Mouse (Mus musculus) heart, embryonic 10.5 days (tissue): ENCODE measurements around the gene Vps8. TPM values are rescaled to one million over a fixed set of nuclear protein-coding genes. Genes with fewer than 3 reads are reported as not detected.
A peak's percentile ranks its signal among the peaks of the same experiment; 100 is the strongest.

Experiments used
- DNase-seq: peaks from one replicate; pipeline ENCODE4 v3.0.0-alpha.2; 2017; ENCODE audit warnings: low spot score
- H3K27ac ChIP-seq: fragments of 300-500 bp; sonication (generic); 2 replicates; pipeline ENCODE4 v1.5.1; 2016; ENCODE audit warnings: mild to moderate bottlenecking
- H3K27me3 ChIP-seq: fragments of 300-500 bp; sonication (generic); 2 replicates; pipeline ENCODE4 v1.6.1; 2016; ENCODE audit warnings: mild to moderate bottlenecking; ENCODE audit not compliant: poor library complexity, insufficient read depth, severe bottlenecking
- H3K36me3 ChIP-seq: fragments of 300-500 bp; sonication (generic); 2 replicates; pipeline ENCODE4 v1.6.1; 2016; ENCODE audit warnings: mild to moderate bottlenecking, moderate library complexity
- H3K4me1 ChIP-seq: fragments of 300-500 bp; sonication (generic); 2 replicates; pipeline ENCODE4 v1.6.1; 2016; ENCODE audit warnings: mild to moderate bottlenecking
- H3K4me3 ChIP-seq: fragments of 300-500 bp; sonication (generic); 2 replicates; pipeline ENCODE4 v1.5.1; 2016; ENCODE audit warnings: mild to moderate bottlenecking, moderate library complexity
- H3K9me3 ChIP-seq: fragments of 300-500 bp; sonication (generic); 2 replicates; pipeline ENCODE4 v1.6.1; 2016; ENCODE audit warnings: mild to moderate bottlenecking, moderate library complexity
- WGBS: fragments of 180-500 bp; shearing (Covaris S2); methylation state at CpG from one replicate; pipeline ENCODE4 v1.1.7; 2016; 5-methylcytosine and 5-hydroxymethylcytosine counted together
- polyA plus RNA-seq: library from polyadenylated mRNA; unstranded; fragments of >200 nt; fragmentation: Nextera tagmentation; extraction: Ambion mirVana; gene quantifications from 2 replicates; pipeline ENCODE4 v1.2.1, GENCODE M21; 2016

Vps8 gene
- polyA plus RNA-seq, 1 experiment from 2014 or later: 20.6 TPM

- Histone ChIP-seq H3K27me3 (no peaks in the 10 kb centered on the region), H3K36me3 (no peaks in the 10 kb centered on the region), H3K4me3 (no peak overlapping the region), H3K9me3 (no peaks in the 10 kb centered on the region), H3K4me1 (0 out of 2 replicates have a peak, but pooled peaks cover 3% of the 10 kb centered on the region), H3K27ac (no peak overlapping the region)
- peak; percentile 89 for DNase-seq
- 19% methylated on average over 8 of the region's 8 CpGs for WGBS
These were observed 10.3 kb upstream of the Vps8 start for GRCm38 (mm10) chr16:21412593-21413047.

GRCm38 (mm10) chr16:21413819-21414218 lies 9.1 kb upstream of the Vps8 start:
- Histone ChIP-seq H3K4me1 (0 out of 2 replicates have a peak, but pooled peaks cover 3% of the 10 kb centered on the region), H3K27me3 (no peaks in the 10 kb centered on the region), H3K4me3 (no peak overlapping the region), H3K36me3 (no peaks in the 10 kb centered on the region), H3K27ac (no peak overlapping the region), H3K9me3 (no peaks in the 10 kb centered on the region)
- no peak for DNase-seq
- 67% methylated on average over 3 of the region's 3 CpGs for WGBS

- 90% methylated on average over 8 of the region's 8 CpGs for WGBS
- H3K27me3 ChIP-seq: no peaks in the 10 kb centered on the region
- H3K4me1 ChIP-seq: 0 out of 2 replicates have a peak, but pooled peaks cover 3% of the 10 kb centered on the region
- no peak overlapping the region for H3K27ac ChIP-seq
- no peaks in the 10 kb centered on the region for H3K36me3 ChIP-seq
- no peak for DNase-seq
- no peak overlapping the region for H3K4me3 ChIP-seq
- H3K9me3 ChIP-seq: no peaks in the 10 kb centered on the region
These were observed 7.8 kb upstream of the Vps8 start for GRCm38 (mm10) chr16:21415128-21415527.

- H3K4me3 ChIP-seq: no peak overlapping the region
- DNase-seq: no peak
- H3K27me3 ChIP-seq: no peaks in the 10 kb centered on the region
- no peaks in the 10 kb centered on the region for H3K36me3 ChIP-seq
- H3K27ac ChIP-seq: no peak overlapping the region
- no peaks in the 10 kb centered on the region for H3K9me3 ChIP-seq
- WGBS: 57% methylated on average over 5 of the region's 5 CpGs
- H3K4me1 ChIP-seq: peaks cover 14% of the 10 kb centered on the region; the same call in 1 of the 2 replicates
These were observed 4.9 kb upstream of the Vps8 start for GRCm38 (mm10) chr16:21418012-21418411.

- Histone ChIP-seq H3K9me3 (no peaks in the 10 kb centered on the region), H3K4me3 (peak overlapping the region; percentile 94), H3K27me3 (no peaks in the 10 kb centered on the region), H3K36me3 (no peaks in the 10 kb centered on the region), H3K27ac (peak overlapping the region; percentile 97), H3K4me1 (peaks cover 11% of the 10 kb centered on the region; the same call in 1 of the 2 replicates)
- no peak for DNase-seq
- WGBS: 3% methylated on average over 10 of the region's 10 CpGs
These were observed 610 bp downstream of the Vps8 start for GRCm38 (mm10) chr16:21423546-21423910.

GRCm38 (mm10) chr16:21428131-21428530 lies 5.2 kb downstream of the Vps8 start:
- Histone ChIP-seq H3K27me3 (no peaks in the 10 kb centered on the region), H3K9me3 (no peaks in the 10 kb centered on the region), H3K4me1 (no peaks in the 10 kb centered on the region; the same call in 1 of the 2 replicates), H3K4me3 (no peak overlapping the region), H3K36me3 (peaks cover 8% of the 10 kb centered on the region; the same call in 1 of the 2 replicates), H3K27ac (no peak overlapping the region)
- WGBS: 79% methylated on average over 5 of the region's 5 CpGs
- no peak for DNase-seq

- H3K4me1 ChIP-seq: no peaks in the 10 kb centered on the region
- no peak for DNase-seq
- WGBS: 93% methylated on average over 2 of the region's 2 CpGs
- H3K4me3 ChIP-seq: no peak overlapping the region
- no peaks in the 10 kb centered on the region for H3K9me3 ChIP-seq
- no peak overlapping the region for H3K27ac ChIP-seq
- peaks cover 10% of the 10 kb centered on the region; the same call in 1 of the 2 replicates for H3K36me3 ChIP-seq
- no peaks in the 10 kb centered on the region for H3K27me3 ChIP-seq
These were observed 7.6 kb downstream of the Vps8 start for GRCm38 (mm10) chr16:21430377-21431060.

GRCm38 (mm10) chr16:21431614-21432013 lies 8.7 kb downstream of the Vps8 start:
- H3K27me3 ChIP-seq: no peaks in the 10 kb centered on the region
- H3K36me3 ChIP-seq: peaks cover 13% of the 10 kb centered on the region; the same call in 1 of the 2 replicates
- H3K9me3 ChIP-seq: no peaks in the 10 kb centered on the region
- no peak overlapping the region for H3K27ac ChIP-seq
- no peak overlapping the region for H3K4me3 ChIP-seq
- no peaks in the 10 kb centered on the region for H3K4me1 ChIP-seq
- WGBS: 80% methylated on average over 3 of the region's 3 CpGs
- no peak for DNase-seq

- no peaks in the 10 kb centered on the region for H3K4me1 ChIP-seq
- 43% methylated on average over 3 of the region's 3 CpGs for WGBS
- peaks cover 20% of the 10 kb centered on the region for H3K36me3 ChIP-seq
- no peak overlapping the region for H3K27ac ChIP-seq
- no peaks in the 10 kb centered on the region for H3K9me3 ChIP-seq
- no peaks in the 10 kb centered on the region for H3K27me3 ChIP-seq
- DNase-seq: no peak
- H3K4me3 ChIP-seq: no peak overlapping the region
These were observed 10.6 kb downstream of the Vps8 start for GRCm38 (mm10) chr16:21433543-21433942.

- Histone ChIP-seq H3K27ac (no peak overlapping the region), H3K9me3 (no peaks in the 10 kb centered on the region), H3K27me3 (no peaks in the 10 kb centered on the region), H3K4me3 (no peak overlapping the region), H3K4me1 (peaks cover 19% of the 10 kb centered on the region), H3K36me3 (peaks cover 28% of the 10 kb centered on the region)
- DNase-seq: no peak
These were observed 18.1 kb downstream of the Vps8 start for GRCm38 (mm10) chr16:21441012-21441411.

GRCm38 (mm10) chr16:21445026-21445625 lies 22.2 kb downstream of the Vps8 start:
- Histone ChIP-seq H3K27me3 (no peaks in the 10 kb centered on the region), H3K9me3 (no peaks in the 10 kb centered on the region), H3K4me3 (0 out of 2 replicates have a peak overlapping the region, but pooled peaks have one; percentile 20), H3K27ac (0 out of 2 replicates have a peak overlapping the region, but pooled peaks have one; percentile 16), H3K36me3 (peaks cover 17% of the 10 kb centered on the region), H3K4me1 (peaks cover 47% of the 10 kb centered on the region)
- 32% methylated on average over 9 of the region's 9 CpGs for WGBS
- no peak for DNase-seq

GRCm38 (mm10) chr16:21447447-21447846 lies 24.5 kb downstream of the Vps8 start:
- no peak overlapping the region for H3K4me3 ChIP-seq
- peak overlapping the region; percentile 64; the same call in 1 of the 2 replicates for H3K27ac ChIP-seq
- peaks cover 11% of the 10 kb centered on the region for H3K36me3 ChIP-seq
- H3K9me3 ChIP-seq: no peaks in the 10 kb centered on the region
- H3K4me1 ChIP-seq: peaks cover 59% of the 10 kb centered on the region
- 51% methylated on average over 5 of the region's 5 CpGs for WGBS
- no peaks in the 10 kb centered on the region for H3K27me3 ChIP-seq
- no peak for DNase-seq

- Histone ChIP-seq H3K27ac (no peak overlapping the region), H3K27me3 (no peaks in the 10 kb centered on the region), H3K9me3 (no peaks in the 10 kb centered on the region), H3K36me3 (0 out of 2 replicates have a peak, but pooled peaks cover 2% of the 10 kb centered on the region), H3K4me3 (no peak overlapping the region), H3K4me1 (peaks cover 60% of the 10 kb centered on the region)
- 78% methylated on average over 5 of the region's 5 CpGs for WGBS
- no peak for DNase-seq
These were observed 25.5 kb downstream of the Vps8 start for GRCm38 (mm10) chr16:21448464-21448863.
